Mouse (Mus musculus) adrenal gland, postnatal 0 days (tissue): ENCODE data around the gene Spata1. TPM values are rescaled to one million over a fixed set of nuclear protein-coding genes. Genes with fewer than 3 reads are reported as not detected.

Experiments
- polyA plus RNA-seq: library from polyadenylated mRNA; unstranded; fragments of >200 nt; fragmentation: Nextera tagmentation; extraction: Ambion mirVana; gene quantifications from 2 replicates; pipeline ENCODE4 v1.2.1, GENCODE M21; 2015

The Spata1 gene
- 4.2 and 4.5 TPM in 2 replicates for polyA plus RNA-seq

DNA sequence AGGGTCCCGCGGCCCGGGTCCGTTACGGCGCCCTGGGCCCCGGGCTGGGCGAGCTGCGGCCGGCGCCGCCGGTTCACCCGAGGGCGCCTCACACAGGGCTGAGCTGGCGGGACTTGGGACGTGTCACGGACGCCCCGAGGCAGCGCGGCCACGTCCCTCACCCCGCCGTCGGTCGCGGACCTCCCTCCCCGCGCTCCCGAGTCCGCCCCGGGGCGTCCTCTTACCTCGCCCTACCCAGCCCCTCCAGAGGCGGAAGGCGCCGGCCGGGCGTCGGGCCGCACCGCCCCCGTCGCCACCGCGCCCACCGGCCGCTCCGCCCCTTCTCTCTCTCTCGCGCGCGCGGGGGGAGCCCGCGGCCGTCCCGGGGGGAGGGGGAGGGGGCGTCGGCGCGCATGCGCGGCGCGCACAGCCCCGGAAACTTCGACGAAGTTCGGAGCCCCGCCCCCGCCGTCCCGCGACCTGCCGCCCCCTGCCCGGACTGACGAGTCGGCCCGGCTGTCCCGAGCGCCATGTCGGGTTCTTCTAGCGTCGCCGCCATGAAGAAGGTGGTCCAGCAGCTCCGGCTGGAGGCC, at the start of gene Spata1, which contains the start of gene Gng5:
Gene Spata1, minus strand, starts transcription at position 323 of the 572 bp plus-strand sequence.
Gene Gng5, plus strand, starts transcription at position 377 of the 572 bp plus-strand sequence.

DNA sequence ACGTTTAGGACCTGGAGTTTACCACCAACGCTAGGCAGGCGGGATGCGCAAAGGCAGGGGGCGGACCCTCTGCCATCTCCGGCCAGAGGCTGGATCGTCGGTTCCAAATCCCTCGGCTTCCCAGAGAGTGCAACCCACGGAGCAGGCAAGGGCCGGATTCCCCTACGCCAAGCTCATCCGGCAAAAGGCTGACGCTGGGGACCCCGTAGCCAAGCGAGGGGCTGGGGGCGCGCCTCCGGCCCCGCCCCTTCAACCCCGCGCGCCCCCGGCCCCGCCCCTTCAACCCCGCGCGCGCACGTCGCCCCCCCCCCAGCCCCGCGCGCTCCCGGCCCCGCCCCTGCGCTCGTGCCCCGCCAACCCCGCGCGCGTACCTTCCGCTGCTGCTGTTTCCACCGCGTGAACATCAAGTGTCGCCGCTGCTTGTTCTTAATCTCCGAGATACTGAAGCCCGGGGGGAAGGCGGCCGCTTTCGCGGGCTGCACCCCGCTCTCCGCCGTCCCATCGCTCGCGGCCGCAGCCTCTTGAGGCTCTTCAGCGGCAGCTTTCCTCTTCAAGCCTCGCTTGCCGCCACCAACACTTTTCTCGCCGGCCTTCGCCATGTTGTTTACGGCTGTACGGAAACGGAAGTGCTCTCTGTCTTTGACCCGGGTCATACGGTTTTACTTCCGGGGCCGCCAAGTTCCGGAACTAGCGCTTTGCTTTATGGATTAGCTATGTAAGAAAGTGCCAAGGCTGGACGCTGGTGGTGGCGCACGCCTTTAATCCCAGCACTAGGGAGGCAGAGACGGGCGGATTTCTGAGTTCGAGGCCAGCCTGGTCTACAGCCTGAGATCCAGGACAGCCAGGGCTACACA, 21.5 kb upstream of the Spata1 start, which contains the start of gene Rpf1:
Gene Rpf1, minus strand, starts transcription at position 632 of the 854 bp plus-strand sequence.

DNA sequence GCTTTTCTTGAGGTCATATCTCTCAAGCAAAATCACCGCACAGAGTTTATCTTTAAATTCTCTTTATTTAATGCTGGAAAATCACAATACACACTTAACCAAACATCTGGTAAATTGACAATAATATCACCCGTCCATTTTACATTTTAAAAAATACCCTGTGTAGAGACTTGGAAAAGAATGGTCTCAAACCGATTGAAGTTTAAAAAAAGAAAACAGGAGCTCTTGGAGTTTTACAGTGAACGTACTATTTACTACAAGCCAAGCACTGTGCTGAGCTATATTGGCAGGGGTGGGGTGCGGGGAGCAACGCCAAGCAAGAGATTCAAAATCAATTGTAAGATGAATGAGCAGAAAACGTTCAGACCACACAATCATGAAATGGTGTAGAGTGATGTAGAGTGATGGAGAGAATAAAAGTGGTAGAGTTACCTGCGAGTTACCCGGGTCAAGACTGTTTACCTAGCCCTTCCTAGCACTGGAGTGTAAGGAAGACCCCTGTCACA, 49.8 kb downstream of the Spata1 start, which contains the start of gene Ctbs:
Gene Ctbs, plus strand, starts transcription at position 51 of the 506 bp plus-strand sequence.

Other genes starting within 250 kb of the Spata1 start
- gene Ssx2ip, start 95.1 kb downstream of the Spata1 start, polyA plus RNA-seq, result 11.2 and 11.9 TPM in 2 replicates
- gene Ctbs, start 50.0 kb downstream of the Spata1 start, polyA plus RNA-seq, result 11.8 and 15.8 TPM in 2 replicates
- gene Gng5, start 54 bp upstream of the Spata1 start, polyA plus RNA-seq, result 1,212 and 1,504 TPM in 2 replicates
- 31.9 and 43.0 TPM in 2 replicates for gene Rpf1, start 21.7 kb upstream of the Spata1 start, polyA plus RNA-seq
- gene Uox, start 70.7 kb upstream of the Spata1 start, polyA plus RNA-seq, result 5.7 and 9.9 TPM in 2 replicates
- 0.08 and 0.35 TPM in 2 replicates for gene Dnase2b, start 115.8 kb upstream of the Spata1 start, polyA plus RNA-seq
- gene 4930503B20Rik, start 151.6 kb upstream of the Spata1 start, polyA plus RNA-seq, result 0.08 TPM in 1 of 2 replicates, not detected in the other
- 1.1 TPM in 2 replicates for gene Samd13, start 185.8 kb upstream of the Spata1 start, polyA plus RNA-seq